Mouse (Mus musculus) embryonic facial prominence, embryonic 15.5 days (tissue): Measurements from ENCODE around the gene Sipa1l1. TPM values are rescaled to one million over a fixed set of nuclear protein-coding genes. Genes with fewer than 3 reads are reported as not detected.

Experiments
- ATAC-seq: fragments of 200-750 bp; cut with Nextera tagmentation; 2 replicates; pipeline ENCODE4 v1.8.0; 2017; ENCODE audit warnings: low read depth, moderate TSS enrichment; ENCODE audit not compliant: insufficient number of reproducible peaks, low FRiP score, low TSS enrichment
- H3K27ac ChIP-seq: fragments of 300-500 bp; sonication (generic); replicated peaks from 2 replicates; pipeline ENCODE4 v1.5.1; 2015; ENCODE audit warnings: mild to moderate bottlenecking, inconsistent platforms
- H3K27me3 ChIP-seq: fragments of 300-500 bp; sonication (generic); 2 replicates; pipeline ENCODE4 v1.6.1; 2015; ENCODE audit warnings: inconsistent platforms
- H3K36me3 ChIP-seq: fragments of 300-500 bp; sonication (generic); 2 replicates; pipeline ENCODE4 v1.6.1; 2015; ENCODE audit warnings: mild to moderate bottlenecking, inconsistent platforms
- H3K4me1 ChIP-seq: fragments of 300-500 bp; sonication (generic); 2 replicates; pipeline ENCODE4 v1.6.1; 2015; ENCODE audit warnings: inconsistent platforms
- H3K4me2 ChIP-seq: fragments of 300-500 bp; sonication (generic); replicated peaks from 2 replicates; pipeline ENCODE4 v1.6.1; 2015; ENCODE audit warnings: mild to moderate bottlenecking, inconsistent platforms
- H3K4me3 ChIP-seq: fragments of 300-500 bp; sonication (generic); replicated peaks from 2 replicates; pipeline ENCODE4 v1.5.1; 2015; ENCODE audit warnings: mild to moderate bottlenecking, inconsistent platforms
- H3K9ac ChIP-seq: fragments of 300-500 bp; sonication (generic); 2 replicates; pipeline ENCODE4 v1.6.1; 2015; ENCODE audit warnings: inconsistent platforms
- H3K9me3 ChIP-seq: fragments of 300-500 bp; sonication (generic); replicated peaks from 2 replicates; pipeline ENCODE4 v1.6.1; 2016; ENCODE audit warnings: inconsistent platforms
- WGBS: fragments of 180-500 bp; shearing (Covaris S2); methylation state at CpG from one replicate; pipeline ENCODE4 v1.1.7; 2015; 5-methylcytosine and 5-hydroxymethylcytosine counted together
- polyA plus RNA-seq: library from polyadenylated mRNA; unstranded; fragments of >200 nt; fragmentation: Nextera tagmentation; extraction: Ambion mirVana; gene quantifications from 2 replicates; pipeline ENCODE4 v1.2.1, GENCODE M21; 2015

Sipa1l1 gene
- polyA plus RNA-seq, 1 experiment from 2014 or later, result 29.8 TPM

DNA sequence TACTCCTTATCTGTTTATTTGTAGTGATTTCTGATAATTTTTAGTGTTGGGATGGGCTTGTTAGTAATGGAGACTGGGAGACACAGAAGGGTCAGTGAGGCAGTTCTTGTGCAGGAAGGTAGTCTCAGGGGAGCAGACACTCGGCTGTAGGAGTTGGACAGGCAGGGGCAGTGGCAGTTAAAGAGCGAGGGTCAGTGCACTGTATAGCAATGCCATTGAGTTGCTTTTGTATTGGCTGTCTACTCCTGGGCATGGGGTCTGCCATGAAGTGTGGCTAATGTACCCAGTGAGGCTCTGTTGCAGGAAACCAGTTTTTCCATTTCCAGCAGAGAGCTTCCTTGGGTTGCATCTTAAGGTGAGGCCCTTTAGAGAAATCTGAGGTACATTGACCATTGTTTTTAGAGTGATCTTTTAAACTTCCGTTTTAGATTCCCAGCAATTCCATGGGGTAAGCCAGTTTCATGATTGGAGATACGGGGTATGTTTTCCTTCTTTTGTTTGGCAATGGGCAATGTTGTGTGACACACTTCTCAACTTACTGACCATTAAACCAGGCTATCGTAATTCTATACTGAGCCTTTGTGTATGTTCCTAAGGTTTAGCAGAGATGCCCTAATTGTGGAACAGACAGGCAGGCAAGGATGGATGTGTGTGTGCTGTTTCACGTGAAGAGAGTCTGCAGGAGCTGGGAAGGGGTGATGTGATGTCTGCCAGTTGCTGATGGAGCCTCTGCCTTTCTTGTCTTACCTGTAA is 47.9 kb downstream of the Sipa1l1 start:
- H3K4me1 ChIP-seq, result peaks cover 10% of the 10 kb centered on the region; the same call in 1 of the 2 replicates
- 65% methylated on average over 6 of the region's 6 CpGs for WGBS
- ATAC-seq, result no peak

DNA sequence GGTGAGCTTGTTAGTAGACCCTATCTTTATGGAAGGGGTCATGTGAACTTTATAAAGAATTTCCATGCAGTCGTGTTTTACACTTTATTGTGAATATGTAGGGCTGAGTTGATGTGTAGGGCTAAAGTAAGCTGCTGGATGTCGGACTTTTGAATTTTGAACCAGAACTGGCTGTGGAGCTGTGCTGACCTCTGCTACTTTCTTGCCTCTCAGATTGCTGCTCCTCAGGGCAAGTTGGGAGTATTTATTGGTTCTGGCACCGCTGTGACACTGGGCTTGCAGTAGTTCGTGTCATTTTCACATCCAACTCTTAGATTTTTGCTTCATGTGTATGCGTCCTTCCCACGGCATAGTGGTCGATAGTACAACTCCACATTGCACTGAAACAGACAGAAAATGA is 49.1 kb downstream of the Sipa1l1 start:
- Histone ChIP-seq H3K9ac (no peak overlapping the region), H3K36me3 (0 out of 2 replicates have a peak, but pooled peaks cover 4% of the 10 kb centered on the region), H3K4me1 (peaks cover 7% of the 10 kb centered on the region; the same call in 1 of the 2 replicates), H3K9me3 (no peaks in the 10 kb centered on the region), H3K27me3 (no peaks in the 10 kb centered on the region), H3K27ac (no peak overlapping the region), H3K4me2 (no peak overlapping the region), H3K4me3 (no peak overlapping the region)
- no peak for ATAC-seq
- 84% methylated on average over 7 of the region's 7 CpGs for WGBS

More for the DNA sequence above, 47.9 kb downstream of the Sipa1l1 start:
- no peak overlapping the region for H3K27ac ChIP-seq
- H3K27me3 ChIP-seq, result no peaks in the 10 kb centered on the region
- H3K4me2 ChIP-seq, result no peak overlapping the region
- 0 out of 2 replicates have a peak, but pooled peaks cover 4% of the 10 kb centered on the region for H3K36me3 ChIP-seq
- no peak overlapping the region for H3K4me3 ChIP-seq
- H3K9me3 ChIP-seq, result no peaks in the 10 kb centered on the region
- H3K9ac ChIP-seq, result no peak overlapping the region

GRCm38 (mm10) chr12:82220367-82221089 is 51.4 kb downstream of the Sipa1l1 start:
- Histone ChIP-seq H3K9ac (no peak overlapping the region), H3K9me3 (no peaks in the 10 kb centered on the region), H3K4me1 (no peaks in the 10 kb centered on the region; the same call in 1 of the 2 replicates), H3K4me2 (no peak overlapping the region), H3K4me3 (no peak overlapping the region), H3K27ac (no peak overlapping the region), H3K27me3 (no peaks in the 10 kb centered on the region), H3K36me3 (no peaks in the 10 kb centered on the region)
- no peak for ATAC-seq
- WGBS, result 70% methylated on average over 5 of the region's 5 CpGs

DNA sequence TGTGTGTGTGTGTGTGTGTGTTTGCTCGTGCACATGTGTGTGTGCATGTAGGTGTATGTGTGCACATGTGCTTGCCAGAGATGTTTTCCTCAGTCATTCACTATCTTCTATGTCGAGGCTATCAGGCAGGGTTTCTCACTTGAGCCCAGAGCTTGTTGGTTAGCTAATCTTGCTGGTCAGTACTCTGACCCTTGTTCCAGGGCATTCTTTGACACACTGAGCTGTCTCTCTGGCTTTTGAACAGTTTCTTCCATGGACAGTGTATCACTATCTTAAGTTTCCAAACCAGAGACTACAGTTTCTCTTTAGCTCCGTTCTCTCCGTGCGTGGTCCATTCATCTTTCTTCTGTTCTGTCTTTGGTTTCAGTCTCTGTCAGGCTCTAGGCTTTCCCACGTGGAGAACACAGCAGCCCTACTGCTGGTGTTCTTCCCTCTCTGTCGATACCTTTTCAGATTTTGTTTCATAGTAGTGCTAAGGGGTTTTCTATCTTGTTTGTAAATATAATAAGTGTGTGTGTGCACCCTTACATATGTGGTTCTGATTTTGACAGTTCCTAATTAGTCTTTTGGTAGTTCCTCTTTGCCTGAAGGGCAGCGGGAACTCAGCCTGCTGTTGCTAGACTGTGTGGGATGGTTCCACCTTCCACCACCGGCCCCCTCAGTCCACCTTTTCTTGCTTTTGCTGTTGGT is 54.2 kb downstream of the Sipa1l1 start:
- Histone ChIP-seq H3K9ac (no peak overlapping the region), H3K4me2 (no peak overlapping the region), H3K36me3 (no peaks in the 10 kb centered on the region), H3K9me3 (no peaks in the 10 kb centered on the region), H3K27me3 (no peaks in the 10 kb centered on the region), H3K4me3 (no peak overlapping the region), H3K4me1 (peaks cover 12% of the 10 kb centered on the region), H3K27ac (no peak overlapping the region)
- 68% methylated on average over 9 of the region's 9 CpGs for WGBS
- ATAC-seq, result no peak

GRCm38 (mm10) chr12:82224848-82225247 is 55.7 kb downstream of the Sipa1l1 start:
- Histone ChIP-seq H3K9me3 (no peaks in the 10 kb centered on the region), H3K36me3 (no peaks in the 10 kb centered on the region), H3K4me1 (peaks cover 12% of the 10 kb centered on the region), H3K4me3 (no peak overlapping the region), H3K9ac (no peak overlapping the region), H3K27ac (no peak overlapping the region), H3K27me3 (no peaks in the 10 kb centered on the region), H3K4me2 (no peak overlapping the region)
- WGBS, result 92% methylated on average over 7 of the region's 7 CpGs
- ATAC-seq, result no peak

- H3K36me3 ChIP-seq, result no peaks in the 10 kb centered on the region
- H3K4me2 ChIP-seq, result no peak overlapping the region
- no peak for ATAC-seq
- no peaks in the 10 kb centered on the region for H3K27me3 ChIP-seq
- no peak overlapping the region for H3K4me3 ChIP-seq
- no peak overlapping the region for H3K9ac ChIP-seq
- peaks cover 13% of the 10 kb centered on the region for H3K4me1 ChIP-seq
- H3K27ac ChIP-seq, result no peak overlapping the region
- H3K9me3 ChIP-seq, result no peaks in the 10 kb centered on the region
- 89% methylated on average over 2 of the region's 2 CpGs for WGBS
These were observed 56.2 kb downstream of the Sipa1l1 start for GRCm38 (mm10) chr12:82225278-82225677.

- H3K9ac ChIP-seq, result no peak overlapping the region
- no peaks in the 10 kb centered on the region for H3K27me3 ChIP-seq
- WGBS, result 58% methylated on average over 4 of the region's 4 CpGs
- no peaks in the 10 kb centered on the region for H3K9me3 ChIP-seq
- no peak for ATAC-seq
- H3K4me1 ChIP-seq, result peaks cover 18% of the 10 kb centered on the region
- H3K4me3 ChIP-seq, result no peak overlapping the region
- no peaks in the 10 kb centered on the region for H3K36me3 ChIP-seq
- H3K27ac ChIP-seq, result no peak overlapping the region
- H3K4me2 ChIP-seq, result no peak overlapping the region
These were observed 56.7 kb downstream of the Sipa1l1 start for GRCm38 (mm10) chr12:82225751-82226228.

DNA sequence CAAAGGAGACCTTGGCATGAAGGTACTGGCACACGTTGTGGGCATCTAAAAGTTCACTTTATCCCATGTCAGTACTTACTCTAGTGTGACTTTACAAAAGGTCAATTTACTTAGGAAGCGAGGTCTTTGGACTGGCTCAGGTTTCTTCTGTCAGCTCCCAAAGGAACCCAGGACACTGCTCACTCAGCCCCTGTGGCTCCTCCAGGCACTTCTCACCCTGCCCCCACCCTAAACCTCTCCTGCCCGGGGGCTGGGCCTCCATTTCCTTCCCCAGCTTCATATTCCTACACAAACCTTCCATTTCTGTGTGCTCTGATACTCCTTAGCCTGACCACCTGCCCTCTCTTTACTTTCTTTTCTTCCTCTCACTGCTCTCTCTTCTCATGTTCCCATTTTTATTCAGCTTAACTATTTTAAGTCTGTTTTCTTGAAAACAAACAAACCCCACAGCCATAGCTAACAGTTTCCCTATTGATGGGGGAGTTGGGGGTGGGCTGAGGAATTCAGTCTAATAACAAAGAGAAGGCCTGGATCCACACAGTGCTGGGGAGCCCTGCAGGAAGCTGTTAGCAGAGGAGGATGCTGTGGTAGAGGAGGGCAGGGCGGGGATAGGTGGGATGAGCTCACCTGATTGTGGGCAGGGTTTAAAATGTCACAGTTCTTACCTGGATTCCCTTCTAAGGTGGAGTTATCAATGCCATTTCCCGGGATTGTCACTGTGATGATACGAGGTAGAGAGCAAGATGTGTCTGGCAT is 57.4 kb downstream of the Sipa1l1 start:
- Histone ChIP-seq H3K4me3 (no peak overlapping the region), H3K4me1 (peaks cover 22% of the 10 kb centered on the region), H3K4me2 (no peak overlapping the region), H3K36me3 (no peaks in the 10 kb centered on the region), H3K9ac (no peak overlapping the region), H3K9me3 (no peaks in the 10 kb centered on the region), H3K27ac (no peak overlapping the region), H3K27me3 (no peaks in the 10 kb centered on the region)
- ATAC-seq, result no peak
- 45% methylated on average over 6 of the region's 6 CpGs for WGBS

GRCm38 (mm10) chr12:82230127-82230526 is 61.0 kb downstream of the Sipa1l1 start:
- no peak for ATAC-seq
- no peaks in the 10 kb centered on the region for H3K9me3 ChIP-seq
- no peaks in the 10 kb centered on the region for H3K27me3 ChIP-seq
- no peak overlapping the region for H3K4me2 ChIP-seq
- WGBS, result 73% methylated on average over 4 of the region's 4 CpGs
- no peak overlapping the region for H3K9ac ChIP-seq
- H3K27ac ChIP-seq, result no peak overlapping the region
- H3K36me3 ChIP-seq, result no peaks in the 10 kb centered on the region
- no peak overlapping the region for H3K4me3 ChIP-seq
- H3K4me1 ChIP-seq, result peaks cover 33% of the 10 kb centered on the region

- no peaks in the 10 kb centered on the region for H3K9me3 ChIP-seq
- H3K4me1 ChIP-seq, result peaks cover 27% of the 10 kb centered on the region
- no peak overlapping the region for H3K9ac ChIP-seq
- H3K27me3 ChIP-seq, result no peaks in the 10 kb centered on the region
- WGBS, result 42% methylated on average over 7 of the region's 7 CpGs
- no peak overlapping the region for H3K27ac ChIP-seq
- H3K4me2 ChIP-seq, result no peak overlapping the region
- ATAC-seq, result no peak
- no peaks in the 10 kb centered on the region for H3K36me3 ChIP-seq
- no peak overlapping the region for H3K4me3 ChIP-seq
These were observed 62.1 kb downstream of the Sipa1l1 start for GRCm38 (mm10) chr12:82231191-82231590.
